Mouse (Mus musculus) heart, embryonic 10.5 days (tissue): ENCODE results near the gene Chmp4b. TPM values are rescaled to one million over a fixed set of nuclear protein-coding genes. Genes with fewer than 3 reads are reported as not detected.

ENCODE experiments used
- DNase-seq: peaks from one replicate; pipeline ENCODE4 v3.0.0-alpha.2; 2017; ENCODE audit warnings: low spot score
- H3K27ac ChIP-seq: fragments of 300-500 bp; sonication (generic); 2 replicates; pipeline ENCODE4 v1.5.1; 2016; ENCODE audit warnings: mild to moderate bottlenecking
- H3K27me3 ChIP-seq: fragments of 300-500 bp; sonication (generic); 2 replicates; pipeline ENCODE4 v1.6.1; 2016; ENCODE audit warnings: mild to moderate bottlenecking; ENCODE audit not compliant: poor library complexity, insufficient read depth, severe bottlenecking
- H3K36me3 ChIP-seq: fragments of 300-500 bp; sonication (generic); 2 replicates; pipeline ENCODE4 v1.6.1; 2016; ENCODE audit warnings: mild to moderate bottlenecking, moderate library complexity
- H3K4me1 ChIP-seq: fragments of 300-500 bp; sonication (generic); 2 replicates; pipeline ENCODE4 v1.6.1; 2016; ENCODE audit warnings: mild to moderate bottlenecking
- H3K4me3 ChIP-seq: fragments of 300-500 bp; sonication (generic); 2 replicates; pipeline ENCODE4 v1.5.1; 2016; ENCODE audit warnings: mild to moderate bottlenecking, moderate library complexity
- H3K9me3 ChIP-seq: fragments of 300-500 bp; sonication (generic); 2 replicates; pipeline ENCODE4 v1.6.1; 2016; ENCODE audit warnings: mild to moderate bottlenecking, moderate library complexity
- WGBS: fragments of 180-500 bp; shearing (Covaris S2); methylation state at CpG from one replicate; pipeline ENCODE4 v1.1.7; 2016; 5-methylcytosine and 5-hydroxymethylcytosine counted together
- polyA plus RNA-seq: library from polyadenylated mRNA; unstranded; fragments of >200 nt; fragmentation: Nextera tagmentation; extraction: Ambion mirVana; gene quantifications from 2 replicates; pipeline ENCODE4 v1.2.1, GENCODE M21; 2016

Chmp4b gene
- polyA plus RNA-seq, 1 experiment from 2014 or later = 17.4 TPM

- WGBS = 78% methylated on average over 4 of the region's 4 CpGs
- DNase-seq = no peak
- Histone ChIP-seq H3K27me3 (no peaks in the 10 kb centered on the region), H3K36me3 (no peaks in the 10 kb centered on the region), H3K4me1 (peaks cover 10% of the 10 kb centered on the region), H3K4me3 (no peak overlapping the region), H3K27ac (no peak overlapping the region), H3K9me3 (no peaks in the 10 kb centered on the region)
Observed at GRCm38 (mm10) chr2:154716586-154716985, 65.1 kb downstream of the Chmp4b start.

- Histone ChIP-seq H3K36me3 (no peaks in the 10 kb centered on the region), H3K27ac (no peak overlapping the region), H3K4me1 (peaks cover 5% of the 10 kb centered on the region), H3K4me3 (no peak overlapping the region), H3K27me3 (no peaks in the 10 kb centered on the region), H3K9me3 (no peaks in the 10 kb centered on the region)
- DNase-seq = no peak
Observed at GRCm38 (mm10) chr2:154717081-154717480, 65.6 kb downstream of the Chmp4b start.

GRCm38 (mm10) chr2:154718855-154719556 is 67.5 kb downstream of the Chmp4b start:
- no peak overlapping the region for H3K27ac ChIP-seq
- H3K27me3 ChIP-seq = no peaks in the 10 kb centered on the region
- no peaks in the 10 kb centered on the region for H3K36me3 ChIP-seq
- WGBS = 83% methylated on average over 12 of the region's 12 CpGs
- H3K4me1 ChIP-seq = no peaks in the 10 kb centered on the region
- no peak for DNase-seq
- H3K9me3 ChIP-seq = no peaks in the 10 kb centered on the region
- no peak overlapping the region for H3K4me3 ChIP-seq

DNA sequence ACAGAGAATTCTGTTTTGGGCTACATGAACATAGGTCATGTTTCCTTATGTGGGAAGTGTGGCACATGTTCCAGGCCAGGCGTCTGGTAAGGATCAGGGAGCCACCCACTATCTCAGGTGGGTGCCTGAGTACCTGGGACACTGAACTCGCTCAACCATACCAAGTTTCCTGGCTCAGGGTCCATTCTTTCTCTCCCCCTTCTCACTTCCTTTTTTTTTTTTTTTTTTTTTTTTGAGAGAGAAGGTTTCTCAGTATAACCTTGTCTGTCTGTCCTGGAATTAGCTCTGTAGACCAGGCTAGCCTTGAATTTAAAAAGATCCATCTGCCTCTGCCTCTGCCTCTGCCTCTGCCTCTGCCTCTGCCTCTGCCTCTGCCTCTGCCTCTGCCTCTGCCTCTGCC is 68.8 kb downstream of the Chmp4b start:
- Histone ChIP-seq H3K4me3 (no peak overlapping the region), H3K27me3 (no peaks in the 10 kb centered on the region), H3K9me3 (no peaks in the 10 kb centered on the region), H3K4me1 (no peaks in the 10 kb centered on the region), H3K27ac (no peak overlapping the region), H3K36me3 (no peaks in the 10 kb centered on the region)
- WGBS = 85% methylated on average over 2 of the region's 2 CpGs
- no peak for DNase-seq

DNA sequence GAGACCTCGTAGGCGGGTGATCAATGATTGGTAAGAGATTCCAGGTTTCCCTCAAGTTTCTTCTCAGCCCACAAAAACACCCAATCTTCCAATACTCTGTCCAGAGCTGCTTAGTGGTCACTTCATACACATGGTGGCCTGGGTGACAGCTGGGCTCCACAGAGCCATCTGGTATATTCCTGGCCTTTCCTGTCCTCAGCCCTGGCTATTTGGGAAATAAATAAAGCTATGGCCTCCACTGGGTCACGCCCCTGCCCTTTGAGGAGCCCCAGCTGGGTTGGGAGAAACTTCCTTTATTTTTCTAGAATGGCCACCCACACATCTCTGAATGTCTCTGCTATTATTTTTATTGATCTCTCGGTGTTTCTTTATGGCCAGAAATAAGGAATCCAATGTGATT is 72.0 kb downstream of the Chmp4b start:
- H3K4me3 ChIP-seq = no peak overlapping the region
- no peak for DNase-seq
- no peak overlapping the region for H3K27ac ChIP-seq
- no peaks in the 10 kb centered on the region for H3K27me3 ChIP-seq
- no peaks in the 10 kb centered on the region for H3K36me3 ChIP-seq
- no peaks in the 10 kb centered on the region for H3K9me3 ChIP-seq
- no peaks in the 10 kb centered on the region for H3K4me1 ChIP-seq
- WGBS = 81% methylated on average over 4 of the region's 4 CpGs

- DNase-seq = no peak
Observed at GRCm38 (mm10) chr2:154729737-154730136, 78.2 kb downstream of the Chmp4b start.

DNA sequence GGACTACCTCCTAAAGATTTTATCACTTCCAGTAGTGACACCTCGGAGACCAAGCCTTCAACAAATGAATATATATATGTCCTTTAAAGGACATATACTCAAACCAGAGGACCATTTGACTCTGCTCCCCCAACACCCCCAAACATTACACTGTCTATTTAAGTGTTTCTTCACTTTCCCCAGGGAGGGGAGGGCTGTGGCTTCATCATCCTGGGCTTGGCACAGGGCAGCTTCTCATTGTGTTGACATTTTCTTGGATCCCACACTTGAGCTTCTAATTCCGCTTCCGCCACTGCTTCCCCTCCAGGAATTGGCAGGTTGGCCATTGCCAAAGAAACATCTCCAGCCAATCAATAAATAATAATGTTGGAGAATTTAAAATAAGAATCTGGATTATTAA is 79.3 kb downstream of the Chmp4b start:
- no peak for DNase-seq

More at GRCm38 (mm10) chr2:154729737-154730136, 78.2 kb downstream of the Chmp4b start:
- WGBS = 38% methylated on average over 3 of the region's 3 CpGs
- Histone ChIP-seq H3K4me3 (no peak overlapping the region), H3K36me3 (no peaks in the 10 kb centered on the region), H3K27ac (no peak overlapping the region), H3K9me3 (no peaks in the 10 kb centered on the region), H3K4me1 (peaks cover 11% of the 10 kb centered on the region; the same call in 1 of the 2 replicates), H3K27me3 (no peaks in the 10 kb centered on the region)

GRCm38 (mm10) chr2:154731916-154732315 is 80.4 kb downstream of the Chmp4b start:
- Histone ChIP-seq H3K36me3 (no peaks in the 10 kb centered on the region), H3K9me3 (no peaks in the 10 kb centered on the region)
- 60% methylated on average over 2 of the region's 2 CpGs for WGBS

More for the DNA sequence above, 79.3 kb downstream of the Chmp4b start:
- WGBS = 77% methylated on average over 3 of the region's 3 CpGs
- H3K36me3 ChIP-seq = no peaks in the 10 kb centered on the region
- no peak overlapping the region for H3K4me3 ChIP-seq
- H3K27ac ChIP-seq = no peak overlapping the region
- H3K9me3 ChIP-seq = no peaks in the 10 kb centered on the region
- H3K27me3 ChIP-seq = no peaks in the 10 kb centered on the region
- peaks cover 11% of the 10 kb centered on the region; the same call in 1 of the 2 replicates for H3K4me1 ChIP-seq

DNA sequence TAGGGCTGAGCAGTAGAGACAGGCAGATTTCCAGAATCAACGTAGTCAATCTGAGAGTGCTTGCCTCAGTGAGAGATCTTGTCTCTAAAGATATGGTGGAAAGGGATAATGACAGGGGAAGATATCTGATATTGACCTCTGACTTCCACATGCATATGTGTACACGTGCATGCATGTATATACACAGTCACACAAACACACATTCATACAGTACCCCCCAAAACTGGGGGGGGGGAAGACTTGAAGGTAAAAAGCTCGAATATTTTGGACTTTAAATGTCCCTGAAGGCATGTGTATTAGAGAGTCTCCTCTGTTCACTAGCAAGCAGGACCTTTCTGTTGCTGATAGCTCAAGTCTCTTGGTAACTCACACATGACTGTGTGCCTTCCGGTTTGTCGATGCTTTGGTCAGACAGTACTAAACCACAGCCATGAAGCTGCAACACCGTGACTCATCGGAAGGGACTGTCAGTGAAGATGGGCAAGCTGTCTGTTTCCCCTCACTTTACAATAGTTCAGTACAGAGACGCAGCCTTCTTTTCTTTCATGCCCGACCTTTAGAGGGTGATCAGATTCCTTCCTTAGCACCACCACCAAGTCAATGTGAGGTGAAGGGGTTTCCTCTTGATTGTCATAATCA is 81.1 kb downstream of the Chmp4b start:
- no peaks in the 10 kb centered on the region for H3K36me3 ChIP-seq
- no peak overlapping the region for H3K27ac ChIP-seq
- H3K4me1 ChIP-seq = peaks cover 11% of the 10 kb centered on the region; the same call in 1 of the 2 replicates
- 70% methylated on average over 9 of the region's 9 CpGs for WGBS
- H3K9me3 ChIP-seq = no peaks in the 10 kb centered on the region
- H3K4me3 ChIP-seq = no peak overlapping the region
- DNase-seq = no peak
- no peaks in the 10 kb centered on the region for H3K27me3 ChIP-seq

More at GRCm38 (mm10) chr2:154731916-154732315, 80.4 kb downstream of the Chmp4b start:
- Histone ChIP-seq H3K4me1 (peaks cover 11% of the 10 kb centered on the region; the same call in 1 of the 2 replicates), H3K4me3 (no peak overlapping the region), H3K27me3 (no peaks in the 10 kb centered on the region), H3K27ac (no peak overlapping the region)
- DNase-seq = no peak

DNA sequence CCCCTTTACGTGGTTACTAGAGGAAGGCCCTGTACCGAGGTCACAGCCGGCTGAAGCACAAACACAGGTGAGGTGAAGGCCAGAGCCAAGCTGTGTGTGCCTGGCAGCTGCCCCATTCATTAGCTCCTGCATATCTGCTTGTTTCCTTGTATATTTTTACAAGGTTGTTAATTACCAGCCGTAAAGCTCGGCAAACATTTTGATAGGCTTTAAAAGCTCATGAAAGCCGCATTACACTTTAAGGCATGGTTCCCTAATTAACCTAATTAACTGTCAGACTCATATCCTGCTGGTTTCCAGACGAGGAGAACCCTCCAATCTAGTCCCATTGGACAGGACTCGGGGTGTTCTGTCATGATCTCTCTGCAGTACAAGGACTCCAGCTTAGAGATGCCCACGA is 83.5 kb downstream of the Chmp4b start:
- no peaks in the 10 kb centered on the region for H3K9me3 ChIP-seq
- DNase-seq = no peak
- H3K27ac ChIP-seq = no peak overlapping the region
- no peaks in the 10 kb centered on the region for H3K36me3 ChIP-seq
- no peaks in the 10 kb centered on the region for H3K27me3 ChIP-seq
- H3K4me1 ChIP-seq = peaks cover 3% of the 10 kb centered on the region; the same call in 1 of the 2 replicates
- no peak overlapping the region for H3K4me3 ChIP-seq
- 64% methylated on average over 9 of the region's 9 CpGs for WGBS

GRCm38 (mm10) chr2:154735416-154735815 is 83.9 kb downstream of the Chmp4b start:
- peaks cover 3% of the 10 kb centered on the region; the same call in 1 of the 2 replicates for H3K4me1 ChIP-seq
- H3K27ac ChIP-seq = no peak overlapping the region
- no peaks in the 10 kb centered on the region for H3K36me3 ChIP-seq
- WGBS = 74% methylated on average over 7 of the region's 7 CpGs
- H3K27me3 ChIP-seq = no peaks in the 10 kb centered on the region
- no peak for DNase-seq
- no peaks in the 10 kb centered on the region for H3K9me3 ChIP-seq
- no peak overlapping the region for H3K4me3 ChIP-seq

GRCm38 (mm10) chr2:154735986-154736385 is 84.5 kb downstream of the Chmp4b start:
- H3K27ac ChIP-seq = no peak overlapping the region
- H3K27me3 ChIP-seq = no peaks in the 10 kb centered on the region
- peaks cover 3% of the 10 kb centered on the region; the same call in 1 of the 2 replicates for H3K4me1 ChIP-seq
- no peaks in the 10 kb centered on the region for H3K9me3 ChIP-seq
- no peak overlapping the region for H3K4me3 ChIP-seq
- no peaks in the 10 kb centered on the region for H3K36me3 ChIP-seq
- DNase-seq = no peak
- WGBS = 75% methylated on average over 7 of the region's 7 CpGs

GRCm38 (mm10) chr2:154738621-154739020 is 87.1 kb downstream of the Chmp4b start:
- 88% methylated on average over 5 of the region's 5 CpGs for WGBS
- Histone ChIP-seq H3K4me1 (peaks cover 8% of the 10 kb centered on the region; the same call in 1 of the 2 replicates), H3K27me3 (no peaks in the 10 kb centered on the region), H3K36me3 (no peaks in the 10 kb centered on the region), H3K4me3 (no peak overlapping the region), H3K9me3 (no peaks in the 10 kb centered on the region), H3K27ac (no peak overlapping the region)
- DNase-seq = no peak
